Mouse (Mus musculus): ENCODE results near the gene Macrod2.

The Macrod2 gene

GRCm38 (mm10) chr2:141983664-141984395, 1588.7 kb downstream of the Macrod2 start:
- DNase-seq (ENCODE audit: low spot score in 2 of 2): no peak

GRCm38 (mm10) chr2:141998901-141999300, 1603.8 kb downstream of the Macrod2 start:
- DNase-seq (ENCODE audit: low spot score in 2 of 2): peak in 1 of 2 experiments; percentile 9

- DNase-seq (ENCODE audit: low spot score in 2 of 2): no peak
Observed at GRCm38 (mm10) chr2:142024534-142025155, 1629.5 kb downstream of the Macrod2 start.

GRCm38 (mm10) chr2:142026721-142027120, 1631.6 kb downstream of the Macrod2 start:
- DNase-seq (ENCODE audit: low spot score in 2 of 2): no peak

- no peak for DNase-seq (ENCODE audit: low spot score in 2 of 2)
Observed at GRCm38 (mm10) chr2:142030756-142031646, 1635.9 kb downstream of the Macrod2 start.

DNA sequence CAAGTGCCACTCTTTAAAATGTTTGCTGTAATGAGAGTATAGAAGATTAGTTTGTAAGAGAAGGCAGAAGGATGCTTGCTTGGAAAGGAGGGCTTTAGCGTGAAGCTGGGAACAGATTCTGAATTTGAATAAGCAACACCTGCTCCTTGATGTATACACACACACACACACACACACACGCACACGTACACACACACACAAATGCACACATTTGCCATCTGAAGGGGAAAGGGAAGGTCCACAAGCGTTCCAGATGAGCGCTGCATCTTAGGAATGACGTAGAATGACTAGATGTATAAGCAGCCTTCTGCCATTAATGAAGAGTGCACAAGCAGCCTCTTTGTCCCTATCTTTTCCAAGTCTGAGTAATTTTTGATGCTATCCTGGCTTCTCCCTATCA, 1660.5 kb downstream of the Macrod2 start:
- no peak for DNase-seq (ENCODE audit: low spot score in 2 of 2)

DNA sequence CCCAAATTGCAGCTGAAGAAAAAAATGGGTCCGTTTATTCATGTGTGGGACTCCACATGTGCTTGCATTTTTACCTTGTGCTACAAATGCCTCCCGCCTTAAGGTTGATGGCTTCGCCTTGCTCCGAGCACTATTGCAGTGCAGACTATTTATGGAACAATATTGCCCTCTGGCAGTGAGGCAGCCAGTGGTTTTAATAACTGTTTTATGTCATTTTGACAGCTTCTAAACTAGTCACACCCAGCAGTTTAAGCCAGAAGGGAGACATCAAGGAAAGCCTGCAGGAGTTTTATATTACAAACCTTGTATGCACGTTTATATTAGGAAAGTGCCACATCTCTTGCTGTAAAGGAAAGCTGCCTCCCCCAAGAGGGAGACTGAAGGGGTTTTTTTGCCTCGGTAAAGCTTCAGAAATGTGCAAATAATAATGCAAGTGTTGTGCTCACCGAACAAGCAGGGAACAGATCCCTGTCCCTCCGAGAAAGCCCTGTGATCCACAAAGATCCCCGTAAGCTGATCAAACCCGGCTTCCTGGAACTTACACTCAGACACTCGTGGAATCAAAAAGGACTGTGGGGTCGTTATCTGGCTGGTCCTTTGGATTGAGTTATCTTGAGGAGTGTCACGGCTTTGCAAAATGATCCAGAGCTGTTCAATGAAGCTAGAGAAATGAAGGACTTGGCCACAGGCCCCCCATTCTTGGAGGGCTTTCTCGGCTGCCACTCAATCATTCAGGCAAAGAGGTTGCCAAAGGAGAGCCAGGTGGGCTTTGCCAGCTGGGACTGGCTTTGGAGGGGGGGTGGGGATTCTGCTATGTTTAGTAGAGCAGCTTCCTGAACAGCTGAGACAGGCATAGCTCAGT, 1663.0 kb downstream of the Macrod2 start:
- DNase-seq (ENCODE audit: low spot score in 2 of 2): peak in 1 of 2 experiments; percentile 4

- DNase-seq (ENCODE audit: low spot score in 2 of 2): no peak
Observed at GRCm38 (mm10) chr2:142058751-142059090, 1663.6 kb downstream of the Macrod2 start.

- no peak for DNase-seq (ENCODE audit: low spot score in 2 of 2)
Observed at GRCm38 (mm10) chr2:142108947-142109346, 1713.8 kb downstream of the Macrod2 start.

- DNase-seq (ENCODE audit: low spot score in 2 of 2): no peak
Observed at GRCm38 (mm10) chr2:142116623-142117022, 1721.5 kb downstream of the Macrod2 start.

- no peak for DNase-seq (ENCODE audit: low spot score in 2 of 2)
Observed at GRCm38 (mm10) chr2:142128109-142128508, 1733.0 kb downstream of the Macrod2 start.

- DNase-seq (ENCODE audit: low spot score in 2 of 2): no peak
Observed at GRCm38 (mm10) chr2:142129166-142129565, 1734.1 kb downstream of the Macrod2 start.

- DNase-seq (ENCODE audit: low spot score in 2 of 2): no peak
Observed at GRCm38 (mm10) chr2:142149310-142149709, 1754.2 kb downstream of the Macrod2 start.

GRCm38 (mm10) chr2:142163506-142164275, 1768.6 kb downstream of the Macrod2 start:
- no peak for DNase-seq (ENCODE audit: low spot score in 2 of 2)

GRCm38 (mm10) chr2:142169649-142170048, 1774.5 kb downstream of the Macrod2 start:
- DNase-seq (ENCODE audit: low spot score in 2 of 2): no peak

DNA sequence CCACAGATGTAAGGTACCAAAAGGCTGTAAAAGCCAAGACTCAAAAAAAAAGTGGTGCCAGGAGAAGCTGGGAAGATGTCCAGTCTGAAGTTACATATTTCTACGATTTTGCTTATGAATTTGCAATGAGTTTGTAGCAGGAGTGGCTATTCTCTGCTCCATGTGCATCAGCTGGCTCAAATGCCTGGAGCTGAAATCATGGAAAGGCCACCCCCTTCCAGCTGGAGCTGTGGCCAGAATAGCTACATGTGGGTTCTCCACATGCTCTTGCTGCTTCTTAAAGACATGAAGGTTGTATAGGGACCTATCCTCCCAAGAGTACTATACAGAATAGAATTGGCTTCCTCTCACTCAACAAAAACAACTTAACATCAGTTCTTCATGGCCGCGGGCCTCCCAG, 1777.6 kb downstream of the Macrod2 start:
- no peak for DNase-seq (ENCODE audit: low spot score in 2 of 2)

DNA sequence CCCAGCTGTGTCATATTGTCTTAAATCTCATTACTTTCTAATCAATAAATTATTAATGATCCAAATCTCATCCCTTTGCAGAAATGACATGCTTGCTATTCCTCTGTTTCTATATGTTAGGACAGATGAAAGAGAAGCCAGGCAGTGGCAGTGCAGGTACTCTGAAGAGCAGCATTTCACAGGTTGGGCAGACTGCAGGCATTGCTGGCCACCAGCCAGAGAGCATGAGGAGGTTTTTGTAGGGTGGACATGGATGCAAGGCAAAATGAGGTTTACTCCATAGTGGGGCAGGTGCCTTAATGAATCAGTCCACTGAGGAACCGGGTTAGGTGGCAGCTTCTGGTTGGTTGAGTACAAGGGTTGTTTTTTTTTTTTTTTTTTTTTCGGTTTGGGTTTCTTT, 1778.9 kb downstream of the Macrod2 start:
- no peak for DNase-seq (ENCODE audit: low spot score in 2 of 2)

DNA sequence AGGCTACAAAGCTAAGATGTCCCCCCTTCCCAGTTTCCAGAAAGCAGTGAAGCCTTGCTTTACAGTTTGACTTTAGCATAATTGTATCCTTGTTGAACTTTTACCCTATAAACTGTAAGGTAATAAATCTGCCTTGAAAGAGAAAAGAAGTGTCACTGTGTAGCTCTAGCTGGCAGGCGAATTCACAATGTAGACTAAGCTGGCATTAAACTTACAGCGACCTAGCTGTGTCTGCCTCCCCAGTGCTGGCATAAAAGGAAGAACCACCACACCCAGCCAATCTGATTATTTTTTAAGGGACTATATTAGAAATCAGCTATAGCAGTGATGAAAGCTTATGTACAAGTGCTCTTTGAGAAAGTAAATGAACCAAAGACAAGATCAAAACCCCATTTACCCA, 1791.8 kb downstream of the Macrod2 start:
- DNase-seq (ENCODE audit: low spot score in 2 of 2): no peak

DNA sequence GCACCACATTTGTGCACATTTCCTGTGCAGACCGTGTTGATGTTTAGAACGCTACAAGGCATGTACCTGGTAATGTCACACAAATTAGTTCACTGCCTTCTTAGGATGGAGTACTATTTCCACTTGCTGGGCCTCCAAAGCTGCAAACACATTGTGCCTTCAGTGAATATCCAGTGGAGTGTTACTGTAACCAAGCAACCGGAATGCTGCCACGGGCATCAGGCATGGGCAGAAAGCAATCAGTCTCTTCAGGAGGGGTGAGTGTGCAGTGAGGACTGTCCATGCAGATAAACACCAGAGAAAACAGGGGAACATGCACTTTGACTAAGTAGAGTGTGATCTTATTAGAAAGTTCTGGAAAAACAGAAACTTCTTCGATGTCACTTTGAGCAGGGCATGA, 1792.3 kb downstream of the Macrod2 start:
- DNase-seq (ENCODE audit: low spot score in 2 of 2): no peak

- no peak for DNase-seq (ENCODE audit: low spot score in 2 of 2)
Observed at GRCm38 (mm10) chr2:142217371-142217770, 1822.3 kb downstream of the Macrod2 start.

Data from frontal cortex, postnatal 25 days (tissue).